Mouse (Mus musculus): ENCODE results near the gene Wdr91. TPM values are rescaled to one million over a fixed set of nuclear protein-coding genes. Genes with fewer than 3 reads are reported as not detected.

Gene Wdr91
- polyA plus RNA-seq, 1 experiment, result 12.1 TPM

DNA sequence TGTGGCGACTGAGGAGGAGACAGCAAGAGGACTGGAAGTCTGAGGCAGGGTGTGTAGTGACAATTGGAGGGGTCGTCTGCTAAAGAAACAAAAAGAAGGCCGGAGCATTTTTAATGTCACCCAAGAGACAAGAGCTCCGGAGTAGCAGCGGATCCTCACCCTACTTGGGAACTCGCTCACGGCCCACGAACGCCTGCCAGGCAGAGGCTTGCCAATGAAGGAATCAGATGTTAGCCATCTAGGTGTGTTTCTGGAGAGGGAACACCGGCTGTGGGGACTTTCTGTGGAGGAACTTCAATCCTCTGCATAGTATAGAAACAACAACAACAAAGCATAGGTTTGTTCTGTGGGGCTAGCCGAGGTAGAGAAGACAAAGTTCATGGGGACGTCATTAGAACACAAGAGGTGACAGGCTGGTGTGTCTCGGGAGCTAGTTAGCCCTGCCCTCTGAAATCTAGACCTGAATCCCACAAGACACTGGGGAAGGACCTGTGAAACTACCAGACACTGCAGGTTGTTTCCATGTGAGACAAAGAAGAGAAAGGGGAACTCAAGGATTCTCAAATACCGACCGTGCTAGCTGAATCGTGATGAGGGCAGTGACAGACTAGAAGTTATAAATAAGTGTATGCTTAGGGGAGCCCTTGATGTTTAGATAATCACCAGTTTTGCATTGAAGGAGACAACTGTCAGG is 43.2 kb downstream of the Wdr91 start:
- no peak overlapping the region for H3K4me3 ChIP-seq (ENCODE audit: insufficient read depth, low read length)
- TF ChIP-seq POLR2A (IDR thresholded peaks at IDR 0.05; ENCODE audit: low read depth, low read length) (no peak), CTCF (IDR thresholded peaks at IDR 0.05; ENCODE audit: borderline replicate concordance, insufficient read depth, low read length) (no peak)
- no peak overlapping the region for H3K27ac ChIP-seq (ENCODE audit: insufficient read depth, low read length)
- peaks cover 14% of the 10 kb centered on the region for H3K4me1 ChIP-seq (ENCODE audit: control insufficient read depth, insufficient read depth, low read length)

DNA sequence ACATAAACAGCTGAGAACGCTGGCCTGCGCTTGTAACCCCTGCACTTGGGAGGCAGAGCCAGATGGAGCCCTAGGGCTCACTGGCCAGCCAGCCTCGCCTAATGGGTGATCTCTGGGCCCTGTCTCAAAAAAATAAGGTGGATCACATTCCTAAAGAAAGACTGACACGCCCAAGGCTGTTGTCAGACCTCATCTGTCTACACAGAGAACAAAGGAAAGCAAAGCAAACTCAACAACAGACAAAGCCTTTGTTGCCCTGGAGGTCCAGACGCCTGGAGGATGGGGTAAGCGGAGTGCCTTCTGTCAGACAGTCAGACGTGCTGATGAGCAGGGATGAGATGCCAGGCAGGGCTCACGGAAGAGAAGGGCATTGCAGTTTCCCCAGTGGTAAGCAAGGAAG is 43.9 kb downstream of the Wdr91 start:
- Histone ChIP-seq H3K27ac (ENCODE audit: insufficient read depth, low read length) (no peak overlapping the region), H3K4me1 (ENCODE audit: control insufficient read depth, insufficient read depth, low read length) (peaks cover 14% of the 10 kb centered on the region), H3K4me3 (ENCODE audit: insufficient read depth, low read length) (no peak overlapping the region)
- TF ChIP-seq POLR2A (IDR thresholded peaks at IDR 0.05; ENCODE audit: low read depth, low read length), result no peak
- no peak for TF ChIP-seq CTCF (IDR thresholded peaks at IDR 0.05; ENCODE audit: borderline replicate concordance, insufficient read depth, low read length)

- no peak for TF ChIP-seq POLR2A (IDR thresholded peaks at IDR 0.05; ENCODE audit: low read depth, low read length)
- TF ChIP-seq CTCF (IDR thresholded peaks at IDR 0.05; ENCODE audit: borderline replicate concordance, insufficient read depth, low read length), result no peak
- no peak overlapping the region for H3K4me3 ChIP-seq (ENCODE audit: insufficient read depth, low read length)
- peak overlapping the region; percentile 7; the same call in 1 of the 2 replicates for H3K27ac ChIP-seq (ENCODE audit: insufficient read depth, low read length)
- peaks cover 11% of the 10 kb centered on the region for H3K4me1 ChIP-seq (ENCODE audit: control insufficient read depth, insufficient read depth, low read length)
Observed at GRCm38 (mm10) chr6:34865711-34866593, 44.7 kb downstream of the Wdr91 start.

DNA sequence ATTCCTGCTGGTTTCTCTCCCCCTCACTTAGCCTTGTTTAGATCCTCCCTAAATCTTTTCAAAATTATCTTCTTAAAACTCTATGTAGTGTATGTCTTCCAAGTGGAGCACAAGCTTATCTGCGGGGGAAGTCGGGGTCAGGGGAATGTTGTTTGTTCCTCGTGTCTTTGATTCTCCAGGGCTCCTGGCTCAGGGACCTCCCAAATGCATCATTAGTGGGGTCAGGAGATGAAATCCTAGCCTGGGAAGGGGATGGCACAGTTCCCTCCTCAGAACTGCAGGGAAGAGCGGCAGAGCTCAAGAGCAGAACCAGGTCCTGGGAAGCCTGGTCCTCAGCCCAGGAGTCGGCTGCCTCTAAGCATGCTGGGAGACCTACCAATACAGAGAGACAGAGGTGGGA is 45.5 kb downstream of the Wdr91 start:
- TF ChIP-seq CTCF (IDR thresholded peaks at IDR 0.05; ENCODE audit: borderline replicate concordance, insufficient read depth, low read length) (no peak), POLR2A (IDR thresholded peaks at IDR 0.05; ENCODE audit: low read depth, low read length) (no peak)
- H3K4me1 ChIP-seq (ENCODE audit: control insufficient read depth, insufficient read depth, low read length), result peaks cover 11% of the 10 kb centered on the region
- no peak overlapping the region for H3K4me3 ChIP-seq (ENCODE audit: insufficient read depth, low read length)
- 0 out of 2 replicates have a peak overlapping the region, but pooled peaks have one; percentile 7 for H3K27ac ChIP-seq (ENCODE audit: insufficient read depth, low read length)

DNA sequence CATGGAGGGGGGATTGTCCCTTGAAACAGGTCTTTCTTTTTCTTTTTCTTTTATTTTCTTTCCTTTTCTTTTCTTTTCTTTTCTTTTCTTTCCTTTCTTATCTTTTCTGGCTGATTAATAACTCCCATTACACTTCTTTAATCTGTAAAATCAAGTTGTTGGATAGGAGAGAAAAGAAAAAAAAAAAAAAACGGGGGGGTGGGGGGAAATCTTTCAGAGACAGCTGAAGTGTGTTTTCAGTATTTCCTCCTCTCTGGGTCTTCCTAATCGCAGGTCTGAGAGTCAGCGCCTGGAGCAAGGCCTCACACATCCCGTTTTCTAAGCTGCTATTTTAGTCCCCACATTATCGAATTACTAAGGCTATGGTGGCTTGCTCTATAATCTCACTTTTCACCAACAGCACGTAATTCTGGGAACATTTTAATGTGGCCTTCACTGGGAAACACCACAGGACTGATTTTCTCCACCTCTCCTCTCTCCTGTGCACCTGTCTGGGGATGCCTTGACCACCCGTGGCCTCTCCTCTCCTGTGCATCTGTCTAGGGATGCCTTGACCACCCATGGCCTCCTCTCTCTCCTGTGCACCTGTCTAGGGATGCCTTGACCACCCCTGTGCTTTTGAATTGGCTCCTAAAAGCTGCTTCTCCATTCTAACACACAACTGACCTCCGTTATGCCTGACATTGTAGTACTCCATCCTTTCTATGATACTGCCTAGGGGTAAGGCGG is 46.7 kb downstream of the Wdr91 start:
- TF ChIP-seq CTCF (IDR thresholded peaks at IDR 0.05; ENCODE audit: borderline replicate concordance, insufficient read depth, low read length) (no peak), POLR2A (IDR thresholded peaks at IDR 0.05; ENCODE audit: low read depth, low read length) (no peak)
- Histone ChIP-seq H3K4me3 (ENCODE audit: insufficient read depth, low read length) (no peak overlapping the region), H3K4me1 (ENCODE audit: control insufficient read depth, insufficient read depth, low read length) (peaks cover 5% of the 10 kb centered on the region), H3K27ac (ENCODE audit: insufficient read depth, low read length) (no peak overlapping the region)

GRCm38 (mm10) chr6:34862791-34863403 is 47.8 kb downstream of the Wdr91 start, which contains the start of gene Tmem140:
TSS of gene Tmem140 (plus strand) at chr6:34863146.
- Histone ChIP-seq H3K4me3 (ENCODE audit: insufficient read depth, low read length) (peak within 1 kb of the TSS; percentile 30), H3K4me1 (ENCODE audit: control insufficient read depth, insufficient read depth, low read length) (peaks cover 5% of the 10 kb centered on the region), H3K27ac (ENCODE audit: insufficient read depth, low read length) (peak within 1 kb of the TSS; percentile 14; the same call in 1 of the 2 replicates)
- TF ChIP-seq POLR2A (IDR thresholded peaks at IDR 0.05; ENCODE audit: low read depth, low read length) (peak; percentile 48; the same call in 1 of the 2 replicates), CTCF (IDR thresholded peaks at IDR 0.05; ENCODE audit: borderline replicate concordance, insufficient read depth, low read length) (no peak)

DNA sequence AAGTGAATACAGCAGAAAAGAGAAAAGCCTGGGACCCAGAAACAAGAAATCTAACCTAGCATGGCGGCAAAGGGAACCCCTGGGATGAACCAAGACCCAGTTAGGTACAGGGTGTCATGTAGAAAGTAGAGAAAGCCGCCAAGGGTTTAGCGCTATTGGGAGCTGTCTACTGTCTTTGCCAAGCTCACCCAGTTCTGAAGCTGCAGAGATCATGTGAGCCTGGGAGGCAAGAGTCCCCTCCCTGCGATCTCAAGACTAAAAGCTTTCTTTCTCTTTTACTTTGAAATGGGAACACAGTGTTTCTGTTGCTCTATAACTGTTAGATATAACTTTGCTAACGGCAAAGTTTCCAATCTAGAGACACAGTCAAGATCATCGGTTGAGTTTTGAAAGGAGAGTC is 48.3 kb downstream of the Wdr91 start:
- Histone ChIP-seq H3K27ac (ENCODE audit: insufficient read depth, low read length) (0 out of 2 replicates have a peak overlapping the region, but pooled peaks have one; percentile 14), H3K4me1 (ENCODE audit: control insufficient read depth, insufficient read depth, low read length) (peaks cover 5% of the 10 kb centered on the region), H3K4me3 (ENCODE audit: insufficient read depth, low read length) (no peak overlapping the region)
- TF ChIP-seq POLR2A (IDR thresholded peaks at IDR 0.05; ENCODE audit: low read depth, low read length), result no peak
- no peak for TF ChIP-seq CTCF (IDR thresholded peaks at IDR 0.05; ENCODE audit: borderline replicate concordance, insufficient read depth, low read length)

GRCm38 (mm10) chr6:34861546-34862053 is 49.1 kb downstream of the Wdr91 start:
- Histone ChIP-seq H3K27ac (ENCODE audit: insufficient read depth, low read length) (no peak overlapping the region), H3K4me3 (ENCODE audit: insufficient read depth, low read length) (no peak overlapping the region), H3K4me1 (ENCODE audit: control insufficient read depth, insufficient read depth, low read length) (peaks cover 5% of the 10 kb centered on the region)
- no peak for TF ChIP-seq CTCF (IDR thresholded peaks at IDR 0.05; ENCODE audit: borderline replicate concordance, insufficient read depth, low read length)
- no peak for TF ChIP-seq POLR2A (IDR thresholded peaks at IDR 0.05; ENCODE audit: low read depth, low read length)

DNA sequence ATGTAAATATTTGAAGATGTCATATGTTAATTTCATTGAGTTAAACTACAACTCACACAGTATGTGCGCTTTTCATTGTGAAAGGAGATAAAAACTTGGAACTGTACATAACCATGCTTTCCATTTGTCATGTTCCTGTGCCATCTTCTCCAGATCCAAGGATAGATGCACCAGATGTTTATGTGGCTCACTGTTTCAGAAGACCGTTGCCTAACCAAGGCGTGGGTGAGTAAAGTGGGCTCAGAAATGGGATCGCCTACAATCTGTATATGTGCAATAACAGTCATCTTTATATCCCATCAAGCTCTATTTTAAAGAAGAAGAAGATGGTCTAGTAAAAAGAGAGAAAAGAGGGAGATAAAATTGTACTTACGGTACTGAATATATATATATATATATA is 78.3 kb downstream of the Wdr91 start:
- Histone ChIP-seq H3K4me3 (ENCODE audit: insufficient read depth, low read length) (no peak overlapping the region), H3K4me1 (ENCODE audit: control insufficient read depth, insufficient read depth, low read length) (peaks cover 4% of the 10 kb centered on the region; the same call in 1 of the 2 replicates), H3K27ac (ENCODE audit: insufficient read depth, low read length) (no peak overlapping the region)
- TF ChIP-seq POLR2A (IDR thresholded peaks at IDR 0.05; ENCODE audit: low read depth, low read length), result no peak
- TF ChIP-seq CTCF (IDR thresholded peaks at IDR 0.05; ENCODE audit: borderline replicate concordance, insufficient read depth, low read length), result no peak

Other genes with a start within 250 kb of the Wdr91 start
- gene Agbl3, start 130.4 kb downstream of the Wdr91 start, polyA plus RNA-seq (2011; ENCODE audit: insufficient read length, low read depth, missing spikeins), result 5.0 and 6.8 TPM in 2 replicates
- 3.8 and 7.3 TPM in 2 replicates for gene Tmem140, start 47.7 kb downstream of the Wdr91 start, polyA plus RNA-seq (2011; ENCODE audit: insufficient read length, low read depth, missing spikeins)
- 6.0 and 10.0 TPM in 2 replicates for gene Cyren, start 32.8 kb downstream of the Wdr91 start, polyA plus RNA-seq (2011; ENCODE audit: insufficient read length, low read depth, missing spikeins)
- not detected in 2 replicates for gene Stra8, start 9.3 kb upstream of the Wdr91 start, polyA plus RNA-seq (2011; ENCODE audit: insufficient read length, low read depth, missing spikeins)
- not detected in 2 replicates for gene Slc23a4, start 77.5 kb upstream of the Wdr91 start, polyA plus RNA-seq (2011; ENCODE audit: insufficient read length, low read depth, missing spikeins)
- 26.8 and 34.6 TPM in 2 replicates for gene Cnot4, start 222.8 kb upstream of the Wdr91 start, polyA plus RNA-seq (2011; ENCODE audit: insufficient read length, low read depth, missing spikeins)